Mouse (Mus musculus): Measurements from ENCODE around the gene Mast2. TPM values are rescaled to one million over a fixed set of nuclear protein-coding genes. Genes with fewer than 3 reads are reported as not detected.

The Mast2 gene
- polyA plus RNA-seq, 1 experiment from 2014 or later: 13.9 TPM

- Histone ChIP-seq H3K9ac (no peak overlapping the region), H3K4me1 (no peaks in the 10 kb centered on the region), H3K4me3 (no peak overlapping the region), H3K9me3 (replicated peaks) (no peaks in the 10 kb centered on the region), H3K27ac (no peak overlapping the region), H3K27me3 (replicated peaks) (no peaks in the 10 kb centered on the region), H3K36me3 (peaks cover 46% of the 10 kb centered on the region), H3K4me2 (no peak overlapping the region)
- no peak for ATAC-seq
- WGBS (ENCODE audit: insufficient replicate concordance): 82% methylated on average over 6 of the region's 6 CpGs
Observed at GRCm38 (mm10) chr4:116322127-116322526, 141.9 kb downstream of the Mast2 start.

DNA sequence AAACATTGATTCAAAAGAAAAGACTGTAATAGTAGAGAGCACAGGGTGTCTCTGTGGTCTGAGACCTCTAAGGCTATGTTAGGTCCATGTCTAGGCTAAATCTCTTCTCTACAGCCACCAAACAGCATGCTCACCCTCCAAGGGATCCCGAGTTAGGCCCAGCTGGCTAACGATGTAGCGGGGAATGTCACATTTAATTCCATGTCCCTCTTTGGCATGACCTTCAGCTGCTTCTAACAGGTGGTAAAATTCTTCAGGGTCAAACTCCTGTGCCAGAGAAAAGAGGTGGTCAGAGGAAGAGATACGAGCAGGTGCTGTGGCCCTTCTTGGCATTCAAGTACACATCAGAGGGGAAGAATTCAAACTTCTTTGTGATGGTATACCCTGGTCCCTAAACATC, 146.4 kb downstream of the Mast2 start:
- Histone ChIP-seq H3K27me3 (replicated peaks) (no peaks in the 10 kb centered on the region), H3K36me3 (peaks cover 81% of the 10 kb centered on the region), H3K9ac (no peak overlapping the region), H3K4me2 (no peak overlapping the region), H3K27ac (no peak overlapping the region), H3K9me3 (replicated peaks) (no peaks in the 10 kb centered on the region), H3K4me3 (no peak overlapping the region), H3K4me1 (no peaks in the 10 kb centered on the region)
- WGBS (ENCODE audit: insufficient replicate concordance): 88% methylated on average over 4 of the region's 4 CpGs
- no peak for ATAC-seq

- H3K4me1 ChIP-seq: no peaks in the 10 kb centered on the region
- 20% methylated on average over 1 of the region's 1 CpGs for WGBS (ENCODE audit: insufficient replicate concordance)
- H3K9me3 ChIP-seq (replicated peaks): no peaks in the 10 kb centered on the region
- peaks cover 30% of the 10 kb centered on the region for H3K36me3 ChIP-seq
- no peak overlapping the region for H3K4me2 ChIP-seq
- ATAC-seq: no peak
- no peak overlapping the region for H3K4me3 ChIP-seq
- no peaks in the 10 kb centered on the region for H3K27me3 ChIP-seq (replicated peaks)
- H3K27ac ChIP-seq: no peak overlapping the region
- H3K9ac ChIP-seq: no peak overlapping the region
Observed at GRCm38 (mm10) chr4:116304551-116304950, 159.4 kb downstream of the Mast2 start.

DNA sequence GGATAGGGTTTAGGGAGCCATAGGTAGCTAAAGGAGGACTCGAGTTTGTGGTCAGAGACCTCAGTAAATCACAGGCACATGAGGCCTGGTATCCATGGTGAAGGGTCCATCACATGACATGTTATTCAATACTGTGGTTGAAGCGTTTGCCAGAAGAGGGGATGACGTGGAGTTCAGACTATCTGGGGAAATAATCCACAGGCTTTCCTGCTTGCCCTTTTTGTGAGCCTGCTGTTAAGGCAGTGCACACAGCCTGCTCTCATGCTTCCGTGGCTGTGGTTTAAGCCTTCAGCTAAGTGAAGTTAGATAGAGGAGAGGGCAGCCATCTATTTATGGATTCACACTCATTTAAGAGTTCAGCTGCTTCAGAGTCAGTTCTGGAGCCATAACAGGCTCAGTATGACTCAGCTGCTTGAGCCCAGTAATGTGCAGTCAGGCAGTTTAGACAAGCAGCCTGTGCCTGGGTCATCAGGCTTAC, 163.1 kb downstream of the Mast2 start:
- Histone ChIP-seq H3K9me3 (replicated peaks) (no peaks in the 10 kb centered on the region), H3K36me3 (no peaks in the 10 kb centered on the region), H3K27ac (no peak overlapping the region), H3K27me3 (replicated peaks) (no peaks in the 10 kb centered on the region), H3K9ac (no peak overlapping the region), H3K4me1 (no peaks in the 10 kb centered on the region), H3K4me3 (no peak overlapping the region), H3K4me2 (no peak overlapping the region)
- ATAC-seq: peak; percentile 55; the same call in 1 of the 2 replicates
- 28% methylated on average over 4 of the region's 4 CpGs for WGBS (ENCODE audit: insufficient replicate concordance)

DNA sequence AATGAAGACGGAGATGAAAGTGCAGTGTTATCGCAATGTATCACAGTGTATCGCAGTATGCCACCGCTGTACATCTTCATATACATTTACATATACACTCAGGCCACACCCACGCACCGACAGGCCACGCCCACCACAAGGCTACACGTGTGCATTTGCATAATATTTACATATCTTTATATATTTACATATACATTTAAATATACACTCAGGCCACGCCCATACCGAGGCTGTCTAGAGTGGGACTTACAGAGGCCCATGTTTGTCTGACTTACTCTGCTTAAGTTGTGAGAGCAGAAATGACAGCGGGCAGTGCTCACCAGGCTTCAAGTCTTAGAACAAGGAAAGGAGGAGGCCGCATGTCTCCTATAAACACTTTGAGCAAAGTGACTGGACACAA, 170.7 kb downstream of the Mast2 start:
- WGBS (ENCODE audit: insufficient replicate concordance): 67% methylated on average over 12 of the region's 12 CpGs
- Histone ChIP-seq H3K9ac (no peak overlapping the region), H3K27ac (no peak overlapping the region), H3K36me3 (no peaks in the 10 kb centered on the region), H3K4me2 (no peak overlapping the region), H3K4me1 (no peaks in the 10 kb centered on the region), H3K9me3 (replicated peaks) (no peaks in the 10 kb centered on the region), H3K27me3 (replicated peaks) (no peaks in the 10 kb centered on the region), H3K4me3 (no peak overlapping the region)
- peak; percentile 68 for ATAC-seq

DNA sequence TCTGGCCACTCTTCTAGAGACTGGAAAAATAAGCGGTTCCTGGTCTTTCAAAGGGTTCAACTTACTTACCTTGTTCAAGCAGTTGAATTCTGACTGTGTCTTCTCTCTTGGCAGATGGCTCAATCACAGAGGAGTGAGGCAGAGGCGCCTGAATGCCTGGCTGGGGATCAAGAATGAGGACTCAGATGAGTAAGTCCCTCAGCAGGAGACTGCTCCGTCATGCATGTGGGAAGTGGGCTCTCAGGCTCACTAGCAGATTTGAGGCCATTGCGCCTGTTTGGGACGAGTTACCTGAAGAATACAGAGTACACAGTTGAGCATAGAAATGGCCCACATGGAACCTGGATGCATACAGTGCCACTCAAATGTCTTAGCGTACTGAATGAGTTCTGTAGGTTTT, 172.4 kb downstream of the Mast2 start:
- no peak overlapping the region for H3K4me2 ChIP-seq

GRCm38 (mm10) chr4:116282211-116282610, 181.8 kb downstream of the Mast2 start:
- ATAC-seq: no peak
- H3K36me3 ChIP-seq: no peaks in the 10 kb centered on the region
- H3K27me3 ChIP-seq (replicated peaks): no peaks in the 10 kb centered on the region
- H3K9ac ChIP-seq: no peak overlapping the region
- no peak overlapping the region for H3K27ac ChIP-seq
- no peak overlapping the region for H3K4me3 ChIP-seq
- no peaks in the 10 kb centered on the region for H3K9me3 ChIP-seq (replicated peaks)
- no peaks in the 10 kb centered on the region for H3K4me1 ChIP-seq
- 56% methylated on average over 2 of the region's 2 CpGs for whole genome bisulfite sequencing (ENCODE audit: insufficient replicate concordance)
- no peak overlapping the region for H3K4me2 ChIP-seq

More for the DNA sequence above, 172.4 kb downstream of the Mast2 start:
- H3K9me3 ChIP-seq (replicated peaks): no peaks in the 10 kb centered on the region
- no peaks in the 10 kb centered on the region for H3K36me3 ChIP-seq
- no peak overlapping the region for H3K27ac ChIP-seq
- H3K4me1 ChIP-seq: no peaks in the 10 kb centered on the region
- no peaks in the 10 kb centered on the region for H3K27me3 ChIP-seq (replicated peaks)
- no peak for ATAC-seq
- H3K9ac ChIP-seq: no peak overlapping the region
- H3K4me3 ChIP-seq: no peak overlapping the region
- 77% methylated on average over 6 of the region's 6 CpGs for WGBS (ENCODE audit: insufficient replicate concordance)

DNA sequence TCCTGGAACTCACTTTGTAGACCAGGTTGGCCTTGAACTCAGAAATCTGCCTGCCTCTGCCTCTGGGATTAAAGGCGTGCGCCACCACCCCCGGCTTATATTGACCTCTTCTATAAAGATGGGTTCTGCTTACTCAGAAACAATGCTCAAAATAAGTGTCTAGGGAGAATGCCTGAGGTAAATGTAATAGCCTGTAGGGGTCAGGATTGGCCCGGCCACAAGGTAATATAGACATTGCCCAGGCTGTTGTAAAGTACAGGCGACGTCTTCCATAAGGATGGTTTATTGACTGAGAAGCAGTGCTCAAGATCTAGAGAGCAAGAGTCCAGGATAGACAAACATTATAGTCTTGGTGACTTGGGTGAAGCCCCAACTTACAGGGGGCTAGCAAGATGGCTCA, 195.8 kb downstream of the Mast2 start:
- no peak overlapping the region for H3K4me3 ChIP-seq
- no peak overlapping the region for H3K27ac ChIP-seq
- H3K4me1 ChIP-seq: no peaks in the 10 kb centered on the region
- H3K4me2 ChIP-seq: no peak overlapping the region
- no peaks in the 10 kb centered on the region for H3K9me3 ChIP-seq (replicated peaks)
- no peaks in the 10 kb centered on the region for H3K27me3 ChIP-seq (replicated peaks)
- no peak for ATAC-seq
- no peak overlapping the region for H3K9ac ChIP-seq
- 86% methylated on average over 6 of the region's 6 CpGs for WGBS (ENCODE audit: insufficient replicate concordance)
- H3K36me3 ChIP-seq: no peaks in the 10 kb centered on the region

Other genes starting within 250 kb of the Mast2 start
- 2.2 and 2.7 TPM in 2 replicates for gene Pik3r3, start 242.6 kb downstream of the Mast2 start, polyA plus RNA-seq (2016; fragmentation: Nextera tagmentation; extraction: Ambion mirVana)
- 17.8 and 18.0 TPM in 2 replicates for gene Ipp, start 43.4 kb upstream of the Mast2 start, polyA plus RNA-seq (2016; fragmentation: Nextera tagmentation; extraction: Ambion mirVana)
- 34.6 and 39.3 TPM in 2 replicates for gene Tmem69, start 91.8 kb upstream of the Mast2 start, polyA plus RNA-seq (2016; fragmentation: Nextera tagmentation; extraction: Ambion mirVana)
- gene Gpbp1l1, start 93.5 kb upstream of the Mast2 start, polyA plus RNA-seq (2016; fragmentation: Nextera tagmentation; extraction: Ambion mirVana): 19.0 and 19.4 TPM in 2 replicates
- gene Ccdc17, start 132.5 kb upstream of the Mast2 start, polyA plus RNA-seq (2016; fragmentation: Nextera tagmentation; extraction: Ambion mirVana): 1.5 and 1.9 TPM in 2 replicates
- 95.8 and 97.3 TPM in 2 replicates for gene Nasp, start 163.8 kb upstream of the Mast2 start, polyA plus RNA-seq (2016; fragmentation: Nextera tagmentation; extraction: Ambion mirVana)
- gene Akr1a1, start 187.5 kb upstream of the Mast2 start, polyA plus RNA-seq (2016; fragmentation: Nextera tagmentation; extraction: Ambion mirVana): 281 and 287 TPM in 2 replicates
- gene Prdx1, start 221.4 kb upstream of the Mast2 start, polyA plus RNA-seq (2016; fragmentation: Nextera tagmentation; extraction: Ambion mirVana): 916 and 985 TPM in 2 replicates
- gene Mmachc, start 244.2 kb upstream of the Mast2 start, polyA plus RNA-seq (2016; fragmentation: Nextera tagmentation; extraction: Ambion mirVana): 17.5 and 18.9 TPM in 2 replicates
- gene Ccdc163, start 244.3 kb upstream of the Mast2 start, polyA plus RNA-seq (2016; fragmentation: Nextera tagmentation; extraction: Ambion mirVana): 17.3 and 17.5 TPM in 2 replicates